Mouse (Mus musculus): ENCODE results near the gene Cdh6. TPM values are rescaled to one million over a fixed set of nuclear protein-coding genes. Genes with fewer than 3 reads are reported as not detected.

Cdh6 gene
- total RNA-seq, 2 experiments from 2014 or later, result 5.4 to 5.5 TPM

- DNase-seq, result no peak
These were observed 115.7 kb downstream of the Cdh6 start for GRCm38 (mm10) chr15:13057728-13058127.

- DNase-seq, result no peak
These were observed 116.2 kb downstream of the Cdh6 start for GRCm38 (mm10) chr15:13057302-13057701.

- DNase-seq, result no peak
These were observed 125.6 kb downstream of the Cdh6 start for GRCm38 (mm10) chr15:13047910-13048309.

GRCm38 (mm10) chr15:13034436-13034835, 139.0 kb downstream of the Cdh6 start:
- DNase-seq, result no peak

GRCm38 (mm10) chr15:13030641-13031040, 142.8 kb downstream of the Cdh6 start:
- DNase-seq, result no peak

- no peak for DNase-seq
These were observed 146.0 kb downstream of the Cdh6 start for GRCm38 (mm10) chr15:13027513-13027912.

- no peak for DNase-seq
These were observed 156.6 kb downstream of the Cdh6 start for GRCm38 (mm10) chr15:13016756-13017357.

GRCm38 (mm10) chr15:13008803-13009202, 164.7 kb downstream of the Cdh6 start:
- DNase-seq, result no peak

GRCm38 (mm10) chr15:13005934-13006333, 167.5 kb downstream of the Cdh6 start:
- no peak for DNase-seq

- DNase-seq, result no peak
These were observed 171.9 kb downstream of the Cdh6 start for GRCm38 (mm10) chr15:13001549-13001948.

GRCm38 (mm10) chr15:12994563-12995359, 178.7 kb downstream of the Cdh6 start:
- DNase-seq, result no peak
